Mouse (Mus musculus): ENCODE measurements around the gene Slc6a6.

DNA sequence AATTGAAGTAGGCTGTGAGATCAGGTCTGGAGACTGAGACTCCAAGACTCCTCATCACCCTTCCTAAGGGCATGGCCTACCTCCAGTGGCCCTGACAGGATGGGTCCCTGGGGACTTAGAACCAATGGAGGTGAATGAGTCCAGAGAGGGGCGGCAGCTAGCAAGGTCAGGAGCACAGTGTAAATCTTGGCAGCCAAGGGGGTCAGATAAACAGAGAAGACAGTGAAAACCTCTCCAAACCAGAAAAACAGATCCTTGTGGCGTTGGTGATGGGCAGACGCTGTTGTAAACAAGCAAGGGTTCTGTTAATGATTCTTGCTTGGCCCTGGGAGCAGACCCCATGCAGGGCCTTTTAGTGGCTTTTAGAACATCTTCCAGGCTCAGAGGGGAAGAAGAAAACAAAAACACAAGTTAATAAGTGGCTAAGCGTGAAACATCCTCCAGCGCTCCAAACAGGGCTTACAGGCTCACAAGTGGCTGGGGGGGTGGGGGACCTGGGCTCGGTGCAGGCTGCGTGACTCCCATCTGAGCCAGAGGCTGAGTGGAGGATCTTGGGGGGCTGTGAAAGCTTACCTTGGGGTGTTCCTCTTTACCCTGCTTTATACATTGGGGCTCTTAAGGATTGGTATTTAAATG is 62.2 kb downstream of the Slc6a6 start:
- TF ChIP-seq CTCF (IDR thresholded peaks at IDR 0.05; ENCODE audit: extremely low read depth, insufficient read depth, low read length) (no peak), POLR2A (IDR thresholded peaks at IDR 0.05; ENCODE audit: extremely low read depth, insufficient read depth, low read length) (no peak)

All from cortical plate, adult 2 months (tissue).